Mouse (Mus musculus) hindbrain, embryonic 13.5 days (tissue): ENCODE data around the gene Srgap1. TPM values are rescaled to one million over a fixed set of nuclear protein-coding genes. Genes with fewer than 3 reads are reported as not detected.

ENCODE experiments used
- ATAC-seq: fragments of 200-750 bp; cut with Nextera tagmentation; 2 replicates; pipeline ENCODE4 v1.8.0; 2017; ENCODE audit warnings: moderate TSS enrichment; ENCODE audit not compliant: low FRiP score
- H3K27ac ChIP-seq: fragments of 300-500 bp; sonication (generic); 2 replicates; pipeline ENCODE4 v1.5.1; 2015; ENCODE audit warnings: inconsistent platforms, mild to moderate bottlenecking, moderate library complexity
- H3K27me3 ChIP-seq: fragments of 300-500 bp; sonication (generic); 2 replicates; pipeline ENCODE4 v1.6.1; 2015; ENCODE audit warnings: mild to moderate bottlenecking, inconsistent platforms
- H3K36me3 ChIP-seq: fragments of 300-500 bp; sonication (generic); 2 replicates; pipeline ENCODE4 v1.6.1; 2015; ENCODE audit warnings: mild to moderate bottlenecking, inconsistent platforms
- H3K4me1 ChIP-seq: fragments of 300-500 bp; sonication (generic); replicated peaks from 2 replicates; pipeline ENCODE4 v1.6.1; 2015; ENCODE audit warnings: inconsistent platforms
- H3K4me2 ChIP-seq: fragments of 300-500 bp; sonication (generic); 2 replicates; pipeline ENCODE4 v1.6.1; 2015; ENCODE audit warnings: inconsistent platforms, mild to moderate bottlenecking, moderate library complexity
- H3K4me3 ChIP-seq: fragments of 300-500 bp; sonication (generic); 2 replicates; pipeline ENCODE4 v1.5.1; 2015; ENCODE audit warnings: mild to moderate bottlenecking, inconsistent platforms
- H3K9ac ChIP-seq: fragments of 300-500 bp; sonication (generic); 2 replicates; pipeline ENCODE4 v1.6.1; 2015; ENCODE audit warnings: mild to moderate bottlenecking, inconsistent platforms
- H3K9me3 ChIP-seq: fragments of 300-500 bp; sonication (generic); 2 replicates; pipeline ENCODE4 v1.6.1; 2016; ENCODE audit warnings: inconsistent platforms
- WGBS: fragments of 180-500 bp; shearing (Covaris S2); methylation state at CpG from one replicate; pipeline ENCODE4 v1.1.7; 2015; 5-methylcytosine and 5-hydroxymethylcytosine counted together
- polyA plus RNA-seq: library from polyadenylated mRNA; unstranded; fragments of >200 nt; fragmentation: Nextera tagmentation; extraction: Ambion mirVana; gene quantifications from 2 replicates; pipeline ENCODE4 v1.2.1, GENCODE M21; 2015

Srgap1 gene
- polyA plus RNA-seq, 1 experiment from 2014 or later = 42.0 TPM

- no peaks in the 10 kb centered on the region for H3K36me3 ChIP-seq
These were observed 314.6 kb downstream of the Srgap1 start for GRCm38 (mm10) chr10:121732542-121732941.

GRCm38 (mm10) chr10:121731048-121731725 lies 315.9 kb downstream of the Srgap1 start:
- Histone ChIP-seq H3K4me1 (no peaks in the 10 kb centered on the region; the same call in 1 of the 2 replicates), H3K9me3 (no peaks in the 10 kb centered on the region), H3K4me3 (no peak overlapping the region), H3K27me3 (no peaks in the 10 kb centered on the region), H3K27ac (no peak overlapping the region), H3K4me2 (no peak overlapping the region), H3K36me3 (no peaks in the 10 kb centered on the region), H3K9ac (no peak overlapping the region)
- no peak for ATAC-seq
- 92% methylated on average over 8 of the region's 8 CpGs for WGBS

More at GRCm38 (mm10) chr10:121732542-121732941, 314.6 kb downstream of the Srgap1 start:
- Histone ChIP-seq H3K4me1 (no peaks in the 10 kb centered on the region; the same call in 1 of the 2 replicates), H3K4me2 (no peak overlapping the region), H3K9me3 (no peaks in the 10 kb centered on the region), H3K27ac (no peak overlapping the region), H3K27me3 (no peaks in the 10 kb centered on the region), H3K4me3 (no peak overlapping the region), H3K9ac (no peak overlapping the region)
- whole genome bisulfite sequencing = 70% methylated on average over 9 of the region's 9 CpGs
- no peak for ATAC-seq

Other genes starting within 250 kb of the Srgap1 start
- 38.0 and 38.5 TPM in 2 replicates for gene Rxylt1, start 50.1 kb upstream of the Srgap1 start, polyA plus RNA-seq